Comparison of ENCODE assay signal across 20 mouse cellular contexts in the genomic region with DNA sequence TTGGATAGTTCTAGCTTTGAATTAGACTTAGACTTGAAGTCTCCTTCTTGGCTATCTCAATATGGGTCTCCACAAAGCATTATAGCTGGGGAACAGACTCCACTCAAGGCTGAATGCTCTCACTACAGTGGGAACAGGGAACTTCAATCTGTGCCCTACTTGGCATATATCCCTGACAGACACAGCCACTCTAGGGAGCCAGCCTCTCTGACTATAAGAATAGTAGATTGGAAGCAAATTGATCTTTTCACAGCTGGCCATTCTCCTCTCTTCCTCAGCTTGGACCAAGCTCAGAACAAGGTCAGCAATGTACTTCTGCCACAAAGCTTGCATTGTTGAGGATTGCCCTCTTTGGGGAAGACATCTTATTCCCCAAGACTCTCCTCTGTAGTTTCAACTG. TPM values are rescaled to one million over a fixed set of nuclear protein-coding genes. Genes with fewer than 3 reads are reported as not detected.
DNase-seq lines count a peak whose midpoint lies in the region; ATAC-seq and TF ChIP-seq lines count a peak whose summit lies in the region.
"Had no signal": no experiment of that assay in that cellular context is flagged by ENCODE, and none has a peak within 500 bp of the region (broad histone marks: within the 10 kb centered on the region; RNA-seq: fewer than 3 reads in every experiment).

No protein-coding gene starts in this region.

- no peaks in the 10 kb centered on the region for H3K27me3 ChIP-seq in hindbrain, embryonic 15.5 days
- no peaks in the 10 kb centered on the region for H3K27me3 ChIP-seq in hindbrain, embryonic 10.5 days (ENCODE audit: insufficient read depth, poor library complexity, severe bottlenecking)
- no peaks in the 10 kb centered on the region for H3K27me3 ChIP-seq in hindbrain, postnatal 0 days (ENCODE audit: insufficient read depth, low read length)
- no peaks in the 10 kb centered on the region for H3K27me3 ChIP-seq in hindbrain, embryonic 12.5 days
- H3K27me3 ChIP-seq in midbrain, postnatal 0 days (ENCODE audit: insufficient read depth, low read length), result no peaks in the 10 kb centered on the region
- no peaks in the 10 kb centered on the region for H3K27me3 ChIP-seq in midbrain, embryonic 16.5 days (ENCODE audit: control insufficient read depth, insufficient read depth, low read depth, low read length)
- no peaks in the 10 kb centered on the region for H3K27me3 ChIP-seq in liver, embryonic 12.5 days (replicated peaks)
- H3K27me3 ChIP-seq: embryonic facial prominence, embryonic 12.5 days; forebrain, embryonic 12.5 days had no signal

- H3K4me3 ChIP-seq in hindbrain, embryonic 15.5 days, result no peak overlapping the region
- H3K4me3 ChIP-seq in hindbrain, embryonic 10.5 days, result no peak overlapping the region
- H3K4me3 ChIP-seq in hindbrain, postnatal 0 days (ENCODE audit: low read length), result no peak overlapping the region
- no peak overlapping the region for H3K4me3 ChIP-seq in hindbrain, embryonic 12.5 days
- H3K4me3 ChIP-seq in midbrain, postnatal 0 days (ENCODE audit: low read depth, low read length), result no peak overlapping the region
- H3K4me3 ChIP-seq in midbrain, embryonic 16.5 days (ENCODE audit: low read depth, low read length), result no peak overlapping the region
- no peak overlapping the region for H3K4me3 ChIP-seq in liver, embryonic 12.5 days
- H3K4me3 ChIP-seq: embryonic facial prominence, embryonic 10.5 days; embryonic facial prominence, embryonic 12.5 days; forebrain, embryonic 12.5 days had no signal

- no peaks in the 10 kb centered on the region for H3K4me1 ChIP-seq in hindbrain, embryonic 15.5 days (replicated peaks)
- H3K4me1 ChIP-seq in hindbrain, embryonic 10.5 days (replicated peaks), result no peaks in the 10 kb centered on the region
- H3K4me1 ChIP-seq in hindbrain, postnatal 0 days (ENCODE audit: insufficient read depth, low read length), result no peaks in the 10 kb centered on the region
- H3K4me1 ChIP-seq in hindbrain, embryonic 12.5 days, result no peaks in the 10 kb centered on the region
- no peaks in the 10 kb centered on the region for H3K4me1 ChIP-seq in midbrain, postnatal 0 days (ENCODE audit: insufficient read depth, low read length)
- H3K4me1 ChIP-seq in midbrain, embryonic 16.5 days (ENCODE audit: control insufficient read depth, insufficient read depth, low read length), result no peaks in the 10 kb centered on the region
- no peaks in the 10 kb centered on the region for H3K4me1 ChIP-seq in liver, embryonic 12.5 days
- H3K4me1 ChIP-seq: embryonic facial prominence, embryonic 10.5 days; embryonic facial prominence, embryonic 12.5 days; forebrain, embryonic 12.5 days had no signal

- H3K9ac ChIP-seq in hindbrain, embryonic 15.5 days, result no peak overlapping the region
- no peak overlapping the region for H3K9ac ChIP-seq in hindbrain, postnatal 0 days (replicated peaks; ENCODE audit: low read length)
- H3K9ac ChIP-seq in hindbrain, embryonic 12.5 days, result no peak overlapping the region
- H3K9ac ChIP-seq in midbrain, postnatal 0 days (replicated peaks; ENCODE audit: low read length, poor library complexity, severe bottlenecking), result no peak overlapping the region
- no peak overlapping the region for H3K9ac ChIP-seq in midbrain, embryonic 16.5 days (ENCODE audit: low read depth, low read length)
- H3K9ac ChIP-seq in liver, embryonic 12.5 days, result no peak overlapping the region
- H3K9ac ChIP-seq: embryonic facial prominence, embryonic 12.5 days; forebrain, embryonic 12.5 days had no signal

- no peak for TF ChIP-seq CTCF in hindbrain, postnatal 0 days (IDR thresholded peaks at IDR 0.05; ENCODE audit: low read depth)
- TF ChIP-seq CTCF in midbrain, postnatal 0 days (IDR thresholded peaks at IDR 0.05), result no peak

- no peak overlapping the region for H3K27ac ChIP-seq in hindbrain, embryonic 15.5 days (replicated peaks)
- H3K27ac ChIP-seq in hindbrain, embryonic 10.5 days, result no peak overlapping the region
- no peak overlapping the region; the same call in 1 of the 2 replicates for H3K27ac ChIP-seq in hindbrain, postnatal 0 days
- no peak overlapping the region for H3K27ac ChIP-seq in hindbrain, embryonic 12.5 days
- H3K27ac ChIP-seq in midbrain, postnatal 0 days (ENCODE audit: low read depth, low read length), result no peak overlapping the region
- no peak overlapping the region for H3K27ac ChIP-seq in midbrain, embryonic 16.5 days (ENCODE audit: low read length)
- H3K27ac ChIP-seq in liver, embryonic 12.5 days, result no peak overlapping the region
- H3K27ac ChIP-seq: embryonic facial prominence, embryonic 10.5 days; embryonic facial prominence, embryonic 12.5 days; forebrain, embryonic 12.5 days had no signal

- DNase-seq in hindbrain, embryonic 10.5 days (ENCODE audit: low spot score), result no peak
- DNase-seq in hindbrain, postnatal 0 days (ENCODE audit: low spot score), result peak; percentile 60
- DNase-seq in midbrain, postnatal 0 days (ENCODE audit: low spot score), result peak; percentile 64
- DNase-seq in adipocyte (ENCODE audit: low spot score), result peak; percentile 36
- DNase-seq: adrenal gland, adult 8-10 months; adrenal gland, postnatal 14 days; adrenal gland, postnatal 36 days; cerebellum, adult 11-12 months; cerebellum, adult 9-10 months; cerebellum, postnatal 25 days had no signal

- no peak overlapping the region for H3K4me2 ChIP-seq in hindbrain, embryonic 15.5 days
- H3K4me2 ChIP-seq in hindbrain, postnatal 0 days (ENCODE audit: low read depth, low read length), result no peak overlapping the region
- H3K4me2 ChIP-seq in hindbrain, embryonic 12.5 days (replicated peaks), result no peak overlapping the region
- no peak overlapping the region for H3K4me2 ChIP-seq in midbrain, postnatal 0 days (ENCODE audit: low read depth, low read length, poor library complexity, severe bottlenecking)
- H3K4me2 ChIP-seq in midbrain, embryonic 16.5 days (ENCODE audit: low read length), result no peak overlapping the region
- no peak overlapping the region for H3K4me2 ChIP-seq in liver, embryonic 12.5 days
- H3K4me2 ChIP-seq: embryonic facial prominence, embryonic 12.5 days; forebrain, embryonic 12.5 days had no signal

- H3K9me3 ChIP-seq in hindbrain, embryonic 15.5 days, result no peaks in the 10 kb centered on the region
- H3K9me3 ChIP-seq in hindbrain, embryonic 10.5 days, result no peaks in the 10 kb centered on the region
- no peaks in the 10 kb centered on the region for H3K9me3 ChIP-seq in hindbrain, postnatal 0 days (ENCODE audit: low read length)
- H3K9me3 ChIP-seq in hindbrain, embryonic 12.5 days (replicated peaks), result no peaks in the 10 kb centered on the region
- H3K9me3 ChIP-seq in midbrain, postnatal 0 days (ENCODE audit: low read length), result no peaks in the 10 kb centered on the region
- no peaks in the 10 kb centered on the region for H3K9me3 ChIP-seq in midbrain, embryonic 16.5 days (replicated peaks; ENCODE audit: control insufficient read depth, low read length, poor library complexity, severe bottlenecking)
- no peaks in the 10 kb centered on the region for H3K9me3 ChIP-seq in liver, embryonic 12.5 days (replicated peaks)
- H3K9me3 ChIP-seq: embryonic facial prominence, embryonic 10.5 days; embryonic facial prominence, embryonic 12.5 days; forebrain, embryonic 12.5 days had no signal

- ATAC-seq in hindbrain, embryonic 15.5 days (ENCODE audit: low FRiP score, low read depth), result peak; percentile 27; the same call in 1 of the 2 replicates
- ATAC-seq in hindbrain, postnatal 0 days, result peak; percentile 94
- ATAC-seq in hindbrain, embryonic 12.5 days (ENCODE audit: low FRiP score), result no peak
- ATAC-seq in midbrain, postnatal 0 days (ENCODE audit: low FRiP score), result peak; percentile 65
- ATAC-seq in midbrain, embryonic 16.5 days, result no peak
- ATAC-seq in liver, embryonic 12.5 days, result no peak
- ATAC-seq: forebrain, embryonic 14.5 days; forebrain, embryonic 16.5 days had no signal

- H3K36me3 ChIP-seq in hindbrain, embryonic 15.5 days, result no peaks in the 10 kb centered on the region
- no peaks in the 10 kb centered on the region for H3K36me3 ChIP-seq in hindbrain, embryonic 10.5 days
- H3K36me3 ChIP-seq in hindbrain, postnatal 0 days (ENCODE audit: insufficient read depth, low read length), result no peaks in the 10 kb centered on the region
- no peaks in the 10 kb centered on the region for H3K36me3 ChIP-seq in hindbrain, embryonic 12.5 days
- H3K36me3 ChIP-seq in midbrain, postnatal 0 days (ENCODE audit: insufficient read depth, low read length), result no peaks in the 10 kb centered on the region
- no peaks in the 10 kb centered on the region for H3K36me3 ChIP-seq in midbrain, embryonic 16.5 days (ENCODE audit: control insufficient read depth, insufficient read depth, low read length)
- no peaks in the 10 kb centered on the region for H3K36me3 ChIP-seq in liver, embryonic 12.5 days
- H3K36me3 ChIP-seq: embryonic facial prominence, embryonic 10.5 days; embryonic facial prominence, embryonic 12.5 days; forebrain, embryonic 12.5 days had no signal

RNA-seq across cellular contexts. Expression of a gene that starts 27.9 kb away (rescaled TPM):
- polyA plus RNA-seq in hindbrain, embryonic 15.5 days (2015; fragmentation: Nextera tagmentation; extraction: Ambion mirVana), result 63.3 and 69.6 TPM in 2 replicates
- 1.3 and 3.5 TPM in 2 replicates for polyA plus RNA-seq in hindbrain, embryonic 10.5 days (2016; fragmentation: Nextera tagmentation; extraction: Ambion mirVana)
- 166 and 184 TPM in 2 replicates for total RNA-seq in hindbrain, postnatal 0 days (2014; rRNA removed)
- polyA plus RNA-seq in hindbrain, postnatal 0 days (2015; fragmentation: Nextera tagmentation; extraction: Ambion mirVana), result 35.8 and 37.7 TPM in 2 replicates
- polyA plus RNA-seq in hindbrain, embryonic 12.5 days (2016; fragmentation: Nextera tagmentation; extraction: Ambion mirVana), result 19.3 and 33.8 TPM in 2 replicates
- 163 and 167 TPM in 2 replicates for total RNA-seq in midbrain, postnatal 0 days (2014; rRNA removed)
- polyA plus RNA-seq in midbrain, postnatal 0 days (2015; fragmentation: Nextera tagmentation; extraction: Ambion mirVana), result 38.2 and 41.2 TPM in 2 replicates
- 49.8 and 64.2 TPM in 2 replicates for polyA plus RNA-seq in midbrain, embryonic 16.5 days (2015; fragmentation: Nextera tagmentation; extraction: Ambion mirVana)
- 5.4 TPM in 2 replicates for polyA plus RNA-seq in liver, embryonic 12.5 days (2016; fragmentation: Nextera tagmentation; extraction: Ambion mirVana)
- total RNA-seq: MEL had no signal

Comparison
In these comparisons a context has a peak if more than half of its experiments do, and no peak if none do; other contexts are left out.
1. ATAC-seq: peak in hindbrain, embryonic 15.5 days (single experiment), hindbrain, postnatal 0 days (single experiment) and midbrain, postnatal 0 days (single experiment); none in hindbrain, embryonic 12.5 days (single experiment), midbrain, embryonic 16.5 days (single experiment) and liver, embryonic 12.5 days (single experiment).